In the genomic region with DNA sequence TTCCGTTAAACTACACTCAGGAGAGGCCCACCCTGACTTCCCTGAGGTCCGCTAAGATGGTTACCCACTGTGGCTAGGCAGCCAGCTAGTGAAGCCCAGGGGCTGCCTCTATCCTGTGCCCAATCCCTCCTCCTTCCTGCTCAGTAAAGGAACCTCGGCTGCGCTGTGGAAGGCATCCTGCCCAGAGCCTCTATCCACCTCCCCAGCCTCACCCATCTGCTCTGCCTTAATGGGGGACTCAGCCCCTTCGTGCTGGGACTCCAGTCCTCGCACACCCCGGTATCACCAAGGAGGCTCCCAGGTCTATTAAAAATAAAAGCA, we compare ENCODE assay signal across 8 mouse cellular contexts. TPM values are rescaled to one million over a fixed set of nuclear protein-coding genes. Genes with fewer than 3 reads are reported as not detected.
DNase-seq lines count a peak whose midpoint lies in the region; ATAC-seq and TF ChIP-seq lines count a peak whose summit lies in the region.

No protein-coding gene starts in this region.

- 23% methylated on average over 7 of the region's 7 CpGs for WGBS in lung, embryonic 14.5 days
- 10% methylated on average over 7 of the region's 7 CpGs for WGBS in forebrain, embryonic 16.5 days
- WGBS in liver, postnatal 0 days (ENCODE audit: insufficient replicate concordance), result 4% methylated on average over 7 of the region's 7 CpGs

- intact Hi-C loops in gastrocnemius, postnatal 14 days (cut with DNase I; ENCODE audit: low total_unique reads), result loop anchor here (5.0 kb wide), 1 partner anchor 126 kb away; no protein-coding TSS in a partner anchor
- intact Hi-C loops in left cerebral cortex, postnatal 36 days (cut with DNase I), result loop anchor here (5.0 kb wide), 3 partner anchors 59 to 94 kb away; a partner anchor contains a TSS

- H3K9ac ChIP-seq in lung, embryonic 14.5 days, result peak overlapping the region; percentile 38; the same call in 1 of the 2 replicates
- peak overlapping the region; percentile 89 for H3K9ac ChIP-seq in forebrain, embryonic 16.5 days (replicated peaks; ENCODE audit: low read depth, low read length)
- H3K9ac ChIP-seq in liver, postnatal 0 days (replicated peaks), result peak overlapping the region; percentile 38

- H3K27ac ChIP-seq in lung, embryonic 14.5 days (ENCODE audit: low read depth), result no peak overlapping the region
- H3K27ac ChIP-seq in forebrain, embryonic 16.5 days (ENCODE audit: low read length), result peak overlapping the region; percentile 26
- peak overlapping the region; percentile 91 for H3K27ac ChIP-seq in liver, postnatal 0 days (ENCODE audit: low read depth)

- DNase-seq in lung, embryonic 14.5 days, result no peak
- DNase-seq in lung, postnatal 14 days, result no peak
- peak; percentile 40 for DNase-seq in cerebellum, adult 8-10 months
- DNase-seq in liver, postnatal 0 days, result peak; percentile 38
- DNase-seq in gastrocnemius, postnatal 14 days, result no peak
- DNase-seq in left cerebral cortex, postnatal 36 days (ENCODE audit: low spot score in 2 of 2), result no peak
- no peak for DNase-seq in kidney, adult 18-20 months

- H3K36me3 ChIP-seq in lung, embryonic 14.5 days (ENCODE audit: insufficient read depth), result no peaks in the 10 kb centered on the region
- H3K36me3 ChIP-seq in forebrain, embryonic 16.5 days (ENCODE audit: control insufficient read depth, insufficient read depth), result peaks cover 11% of the 10 kb centered on the region
- H3K36me3 ChIP-seq in liver, postnatal 0 days (replicated peaks; ENCODE audit: insufficient read depth, low read length), result peaks cover 15% of the 10 kb centered on the region

- ATAC-seq in lung, embryonic 14.5 days (ENCODE audit: insufficient read depth), result no peak
- ATAC-seq in forebrain, embryonic 16.5 days, result peak; percentile 39
- no peak for ATAC-seq in liver, postnatal 0 days

- peaks cover 19% of the 10 kb centered on the region; the same call in 1 of the 2 replicates for H3K27me3 ChIP-seq in lung, embryonic 14.5 days (ENCODE audit: insufficient read depth, low read length)
- no peaks in the 10 kb centered on the region for H3K27me3 ChIP-seq in forebrain, embryonic 16.5 days (replicated peaks; ENCODE audit: control insufficient read depth, insufficient read depth, low read length)
- peaks cover 3% of the 10 kb centered on the region for H3K27me3 ChIP-seq in liver, postnatal 0 days (ENCODE audit: insufficient read depth, low read length)

- TF ChIP-seq CTCF in lung, embryonic 14.5 days (IDR thresholded peaks at IDR 0.05; ENCODE audit: low read depth), result no peak
- no peak for TF ChIP-seq CTCF in liver, postnatal 0 days (IDR thresholded peaks at IDR 0.05; ENCODE audit: low read depth)

- H3K4me2 ChIP-seq in lung, embryonic 14.5 days, result peak overlapping the region; percentile 73
- H3K4me2 ChIP-seq in forebrain, embryonic 16.5 days (ENCODE audit: low read length), result peak overlapping the region; percentile 80
- peak overlapping the region; percentile 70 for H3K4me2 ChIP-seq in liver, postnatal 0 days (ENCODE audit: low read depth, low read length)

- TF ChIP-seq EP300 in liver, postnatal 0 days (IDR thresholded peaks at IDR 0.05; ENCODE audit: low read depth), result no peak

- H3K9me3 ChIP-seq in lung, embryonic 14.5 days (ENCODE audit: low read depth, low read length), result no peaks in the 10 kb centered on the region
- no peaks in the 10 kb centered on the region for H3K9me3 ChIP-seq in forebrain, embryonic 16.5 days (ENCODE audit: control insufficient read depth, low read length)
- no peaks in the 10 kb centered on the region for H3K9me3 ChIP-seq in liver, postnatal 0 days (ENCODE audit: low read length)

- no peaks in the 10 kb centered on the region; the same call in 1 of the 2 replicates for H3K4me1 ChIP-seq in lung, embryonic 14.5 days (ENCODE audit: insufficient read depth)
- peaks cover 30% of the 10 kb centered on the region for H3K4me1 ChIP-seq in forebrain, embryonic 16.5 days (replicated peaks; ENCODE audit: control insufficient read depth, insufficient read depth, low read length)
- peaks cover 11% of the 10 kb centered on the region for H3K4me1 ChIP-seq in liver, postnatal 0 days (ENCODE audit: insufficient read depth)

- peak overlapping the region; percentile 38 for H3K4me3 ChIP-seq in lung, embryonic 14.5 days (ENCODE audit: low read depth, low read length)
- H3K4me3 ChIP-seq in forebrain, embryonic 16.5 days (replicated peaks; ENCODE audit: low read length), result peak overlapping the region; percentile 83
- peak overlapping the region; percentile 56 for H3K4me3 ChIP-seq in liver, postnatal 0 days (ENCODE audit: low read depth, low read length)

RNA-seq across cellular contexts. Expression of a gene that starts 3.9 kb away (rescaled TPM):
- 29.2 and 29.3 TPM in 2 replicates for polyA plus RNA-seq in lung, embryonic 14.5 days (2014; fragmentation: Nextera tagmentation; extraction: Ambion mirVana)
- polyA plus RNA-seq in forebrain, embryonic 16.5 days (2015; fragmentation: Nextera tagmentation; extraction: Ambion mirVana), result 109 and 119 TPM in 2 replicates
- polyA plus RNA-seq in liver, postnatal 0 days (2015; fragmentation: Nextera tagmentation; extraction: Ambion mirVana), result 121 and 130 TPM in 2 replicates
- total RNA-seq in gastrocnemius, postnatal 14 days (2021), result 1 to 10 TPM; 2.7 to 3.6 TPM
- total RNA-seq in left cerebral cortex, postnatal 36 days (2021), result 100 to 1,000 TPM; 159 to 176 TPM

RNA-seq across cellular contexts. Expression of a gene that starts 8.1 kb away (rescaled TPM):
- polyA plus RNA-seq in lung, embryonic 14.5 days (2014; fragmentation: Nextera tagmentation; extraction: Ambion mirVana), result 8.9 and 9.7 TPM in 2 replicates
- polyA plus RNA-seq in forebrain, embryonic 16.5 days (2015; fragmentation: Nextera tagmentation; extraction: Ambion mirVana), result 14.4 and 20.3 TPM in 2 replicates
- polyA plus RNA-seq in liver, postnatal 0 days (2015; fragmentation: Nextera tagmentation; extraction: Ambion mirVana), result 2.6 and 3.7 TPM in 2 replicates
- total RNA-seq in gastrocnemius, postnatal 14 days (2021), result 1 to 10 TPM; 3.7 to 4.6 TPM
- 10 to 100 TPM; 17.6 to 20.3 TPM for total RNA-seq in left cerebral cortex, postnatal 36 days (2021)

RNA-seq across cellular contexts. Expression of a gene that starts 8.5 kb away (rescaled TPM):
- 123 and 126 TPM in 2 replicates for polyA plus RNA-seq in lung, embryonic 14.5 days (2014; fragmentation: Nextera tagmentation; extraction: Ambion mirVana)
- polyA plus RNA-seq in forebrain, embryonic 16.5 days (2015; fragmentation: Nextera tagmentation; extraction: Ambion mirVana), result 124 and 132 TPM in 2 replicates
- polyA plus RNA-seq in liver, postnatal 0 days (2015; fragmentation: Nextera tagmentation; extraction: Ambion mirVana), result 86.5 and 93.5 TPM in 2 replicates
- total RNA-seq in gastrocnemius, postnatal 14 days (2021), result 10 to 100 TPM; 40.7 to 41.6 TPM
- total RNA-seq in left cerebral cortex, postnatal 36 days (2021), result 100 to 1,000 TPM in 1 of 2 experiments, 10 to 100 TPM in 1; 85.8 to 109 TPM

RNA-seq across cellular contexts. Expression of a gene that starts 27.5 kb away (rescaled TPM):
- 1.4 and 2.6 TPM in 2 replicates for polyA plus RNA-seq in lung, embryonic 14.5 days (2014; fragmentation: Nextera tagmentation; extraction: Ambion mirVana)
- 4.3 and 5.9 TPM in 2 replicates for polyA plus RNA-seq in forebrain, embryonic 16.5 days (2015; fragmentation: Nextera tagmentation; extraction: Ambion mirVana)
- polyA plus RNA-seq in liver, postnatal 0 days (2015; fragmentation: Nextera tagmentation; extraction: Ambion mirVana), result 221 and 241 TPM in 2 replicates
- 10 to 100 TPM; 20.3 to 45.9 TPM for total RNA-seq in gastrocnemius, postnatal 14 days (2021)
- 10 to 100 TPM in 1 of 2 experiments, 1 to 10 TPM in 1; 9.6 to 15.9 TPM for total RNA-seq in left cerebral cortex, postnatal 36 days (2021)

RNA-seq across cellular contexts. Expression of a gene that starts 54.6 kb away (rescaled TPM):
- polyA plus RNA-seq in lung, embryonic 14.5 days (2014; fragmentation: Nextera tagmentation; extraction: Ambion mirVana), result 49.5 and 61.3 TPM in 2 replicates
- 55.8 and 57.5 TPM in 2 replicates for polyA plus RNA-seq in forebrain, embryonic 16.5 days (2015; fragmentation: Nextera tagmentation; extraction: Ambion mirVana)
- 22.7 and 22.8 TPM in 2 replicates for polyA plus RNA-seq in liver, postnatal 0 days (2015; fragmentation: Nextera tagmentation; extraction: Ambion mirVana)
- total RNA-seq in gastrocnemius, postnatal 14 days (2021), result 10 to 100 TPM; 23.2 to 24.6 TPM
- 10 to 100 TPM; 27.2 to 38.4 TPM for total RNA-seq in left cerebral cortex, postnatal 36 days (2021)

Comparison
In these comparisons a context has a peak if more than half of its experiments do, and no peak if none do; other contexts are left out.
1. DNase-seq: peak in cerebellum, adult 8-10 months (single experiment) and liver, postnatal 0 days (single experiment); none in lung, embryonic 14.5 days (single experiment), lung, postnatal 14 days (single experiment), gastrocnemius, postnatal 14 days (single experiment), left cerebral cortex, postnatal 36 days (0 of 2) and kidney, adult 18-20 months (single experiment).
2. H3K9ac ChIP-seq: peak in every context shown above with its lines; median percentile 89 in forebrain, embryonic 16.5 days; 38 in lung, embryonic 14.5 days; 38 in liver, postnatal 0 days.
3. Peak in every context shown above with its lines, with median percentiles within 50 percentile points of each other: H3K4me2 ChIP-seq and H3K4me3 ChIP-seq.